Mouse (Mus musculus) ovary, postnatal 14 days (tissue): ENCODE measurements around the gene Hoga1.
A peak's percentile ranks its signal among the peaks of the same experiment; 100 is the strongest.

ENCODE experiments used
- DNase-seq: peaks from one replicate; pipeline ENCODE4 v3.0.0; 2022; ENCODE audit warnings: low spot score

The Hoga1 gene

DNA sequence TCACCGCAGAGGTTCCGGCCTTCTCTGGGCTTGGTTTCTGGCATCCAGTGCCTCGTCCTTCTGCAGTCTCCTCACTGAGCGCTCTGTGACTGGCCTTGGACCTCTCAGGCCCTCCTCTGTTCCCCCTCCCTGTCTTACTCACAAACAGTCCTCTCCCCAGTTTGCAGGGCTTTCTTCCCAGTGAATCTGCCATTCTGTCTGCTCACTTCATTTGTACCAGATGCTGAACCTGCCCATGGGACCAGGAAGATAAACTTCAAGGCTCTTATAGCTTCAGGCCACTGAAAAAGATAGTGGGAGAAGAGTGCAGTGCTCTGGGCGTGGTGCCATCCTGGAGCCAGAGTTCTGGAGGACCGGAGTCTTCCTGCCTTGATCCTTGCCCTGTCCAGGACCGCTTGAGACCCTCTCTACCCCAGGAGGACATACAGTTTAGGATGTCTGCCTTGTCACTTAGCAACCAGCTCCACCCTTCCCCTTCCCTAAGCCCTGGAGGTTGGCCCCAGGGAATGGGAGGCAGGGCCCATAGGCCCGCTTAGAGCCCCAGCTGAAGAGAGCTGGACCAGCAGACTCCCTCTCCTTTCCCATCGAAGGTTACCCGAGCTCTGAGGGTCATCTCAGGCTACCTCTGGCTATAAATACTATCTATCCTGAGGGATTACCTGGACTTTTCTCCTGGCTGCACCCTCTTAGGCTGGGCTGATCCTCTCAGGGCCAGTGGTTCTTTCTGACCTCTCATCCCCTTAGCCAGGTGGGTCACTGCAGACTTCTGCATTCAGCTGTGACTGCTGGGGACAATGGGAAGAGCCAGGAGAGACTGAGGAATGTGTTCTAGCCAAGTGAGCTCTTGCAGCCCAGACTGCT, 23.5 kb upstream of the Hoga1 start:
- no peak for DNase-seq

DNA sequence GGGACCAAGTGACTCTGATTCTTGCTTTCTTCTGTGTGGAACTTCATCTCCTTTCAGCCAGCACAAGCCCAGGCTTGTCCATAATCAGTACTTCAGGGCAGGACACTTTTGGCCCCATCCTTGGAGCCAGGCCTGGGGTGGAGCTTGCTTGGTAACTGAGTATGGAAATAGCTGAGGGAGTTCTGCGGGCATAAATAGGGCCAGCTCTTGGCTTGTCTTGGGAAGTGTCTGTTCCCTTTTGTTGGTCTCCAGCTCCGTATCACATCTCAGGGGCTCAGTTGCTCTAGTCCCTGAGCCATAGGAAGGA, 22.9 kb upstream of the Hoga1 start:
- no peak for DNase-seq

DNA sequence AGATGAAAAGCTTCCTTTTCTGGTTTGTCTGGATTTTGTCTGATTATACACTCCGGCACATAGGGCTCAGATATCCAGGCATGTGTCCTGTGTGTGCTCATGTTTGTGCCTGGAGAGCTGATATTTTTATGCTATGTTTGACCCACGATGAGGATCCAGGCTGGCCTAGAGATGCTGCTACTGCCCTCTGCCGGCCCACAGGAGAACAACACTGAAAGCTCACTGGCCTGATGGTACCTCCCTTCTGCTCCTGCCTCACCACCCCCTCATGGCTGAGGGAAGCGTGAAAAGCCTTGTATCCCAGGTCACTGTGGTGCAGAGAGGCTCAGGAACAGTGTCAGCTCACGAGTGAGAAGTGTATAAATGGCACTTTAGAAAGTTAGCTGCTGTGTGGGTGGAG, 19.3 kb upstream of the Hoga1 start:
- DNase-seq = peak; percentile 78

GRCm38 (mm10) chr19:42031112-42031511, 14.3 kb upstream of the Hoga1 start:
- no peak for DNase-seq

- DNase-seq = no peak
Measured at GRCm38 (mm10) chr19:42033611-42034010, 11.8 kb upstream of the Hoga1 start.

DNA sequence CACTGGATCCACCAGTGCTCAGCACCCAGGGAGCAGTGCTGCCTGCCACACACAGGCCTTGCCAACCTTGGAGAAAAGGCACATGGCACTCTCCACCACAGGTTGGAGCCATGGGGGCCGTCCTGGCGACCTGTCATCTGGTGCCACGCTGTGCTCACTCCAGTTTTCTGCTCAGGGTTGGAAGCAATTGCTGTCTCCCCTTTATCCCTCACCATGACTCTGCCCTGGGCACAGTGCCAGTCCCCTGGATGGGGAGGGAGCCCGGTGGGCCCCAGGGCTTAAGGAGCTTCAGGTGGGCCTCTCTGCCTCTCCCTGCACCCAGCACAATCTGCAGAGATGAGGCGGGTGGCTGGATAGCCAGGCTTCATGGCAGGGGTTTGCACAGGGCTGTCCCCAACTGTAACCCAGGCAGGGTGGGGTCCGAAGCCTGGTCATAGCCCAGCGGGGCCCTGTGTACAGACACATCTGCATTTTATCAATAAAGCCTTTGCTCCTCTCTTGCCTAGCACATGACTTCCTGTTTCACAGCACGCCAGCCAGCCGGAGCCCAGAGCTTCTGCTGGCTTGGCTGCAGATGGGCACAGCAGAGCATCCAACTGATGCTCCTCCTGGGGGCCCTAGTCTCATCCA, 11.1 kb upstream of the Hoga1 start:
- DNase-seq = no peak

- DNase-seq = no peak
Measured at GRCm38 (mm10) chr19:42034881-42035455, 10.4 kb upstream of the Hoga1 start.

- peak; percentile 71 for DNase-seq
Measured at GRCm38 (mm10) chr19:42035456-42036248, 9.8 kb upstream of the Hoga1 start, which contains the start of gene Ankrd2. TSS of gene Ankrd2 (plus strand) at chr19:42036000.

- DNase-seq = no peak
Measured at GRCm38 (mm10) chr19:42036357-42036756, 9.1 kb upstream of the Hoga1 start.

GRCm38 (mm10) chr19:42037167-42037702, 8.2 kb upstream of the Hoga1 start:
- DNase-seq = no peak

GRCm38 (mm10) chr19:42038310-42038709, 7.1 kb upstream of the Hoga1 start:
- no peak for DNase-seq

DNA sequence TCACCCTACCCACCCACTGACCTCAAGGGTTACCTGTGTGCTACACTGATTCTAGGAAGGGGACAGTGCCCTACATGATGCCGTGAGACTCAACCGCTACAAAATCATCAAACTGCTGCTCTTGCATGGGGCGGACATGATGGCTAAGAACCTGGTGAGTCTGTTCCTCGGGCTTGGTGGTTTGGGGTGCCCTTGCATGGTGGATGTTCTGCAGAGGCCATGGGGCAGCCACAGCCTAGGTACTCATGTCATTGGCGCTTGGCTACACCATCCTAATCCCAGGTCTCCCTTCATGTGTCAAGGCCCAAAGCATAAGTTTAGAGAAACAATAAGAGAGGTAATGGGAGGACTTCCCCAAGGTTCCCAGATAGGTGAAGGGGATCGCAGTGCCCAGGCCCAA, 1.4 kb upstream of the Hoga1 start:
- DNase-seq = no peak

GRCm38 (mm10) chr19:42050251-42050650, 4.8 kb downstream of the Hoga1 start:
- DNase-seq = no peak

DNA sequence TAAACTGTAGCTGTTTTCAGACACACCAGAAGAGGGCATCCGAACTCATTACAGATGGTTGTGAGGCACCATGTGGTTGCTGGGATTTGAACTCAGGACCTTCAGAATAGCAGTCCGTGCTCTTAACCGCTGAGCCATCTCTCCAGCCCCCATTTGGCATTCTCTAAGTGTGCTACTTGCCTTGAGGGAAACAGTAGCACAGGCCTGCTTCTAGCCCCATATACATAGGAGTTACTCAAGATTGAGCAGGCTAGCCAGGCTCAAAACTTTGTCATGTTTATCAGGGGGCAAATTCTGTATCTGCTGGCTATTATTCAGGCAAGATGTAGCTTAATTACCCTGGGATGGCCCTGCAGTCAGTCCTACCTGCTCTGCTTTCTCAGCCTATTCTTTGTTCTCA, 5.9 kb downstream of the Hoga1 start:
- no peak for DNase-seq

DNA sequence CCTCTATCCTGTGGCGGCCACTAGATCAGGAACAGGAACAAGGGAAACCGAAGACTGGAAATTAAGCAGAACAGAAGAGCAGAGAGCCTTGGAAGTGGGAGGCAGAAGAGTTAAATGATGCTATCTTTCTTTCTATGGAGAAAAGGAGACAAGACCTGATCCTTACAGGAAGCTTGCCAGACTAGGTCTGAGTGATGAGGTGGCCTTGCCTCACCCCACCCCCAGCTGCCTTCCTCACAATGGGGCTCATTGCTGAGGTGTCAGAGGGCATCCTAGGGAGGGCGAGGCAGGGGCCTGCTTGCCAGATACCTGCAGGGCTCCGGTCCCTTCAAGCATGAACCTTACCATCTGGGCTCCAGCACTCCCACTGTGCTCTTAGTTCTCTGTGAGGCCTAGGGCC, 6.5 kb downstream of the Hoga1 start, which contains the start of gene 4933411K16Rik:
4933411K16Rik (plus strand) TSS at position 301 of the 400 bp plus-strand sequence.
- no peak for DNase-seq

DNA sequence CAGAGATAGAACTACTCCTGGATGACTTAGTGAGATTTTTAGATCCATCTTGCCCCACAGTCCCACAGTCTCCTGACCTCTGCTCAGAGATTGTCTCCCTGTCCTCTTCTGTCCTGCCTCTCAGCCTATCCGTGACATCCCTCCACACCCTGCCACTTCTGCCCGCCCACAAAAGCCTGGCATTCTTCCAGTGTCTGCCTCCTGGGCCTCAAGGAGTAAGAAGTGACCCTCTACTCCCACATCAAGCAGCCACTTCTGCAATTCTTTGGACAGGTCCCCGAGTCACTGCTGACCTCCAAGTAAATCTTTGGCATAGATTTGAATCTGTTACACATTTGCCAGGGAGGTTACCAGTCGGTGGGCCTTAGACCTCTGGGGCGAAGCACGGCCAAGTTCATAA, 8.8 kb downstream of the Hoga1 start:
- DNase-seq = no peak

DNA sequence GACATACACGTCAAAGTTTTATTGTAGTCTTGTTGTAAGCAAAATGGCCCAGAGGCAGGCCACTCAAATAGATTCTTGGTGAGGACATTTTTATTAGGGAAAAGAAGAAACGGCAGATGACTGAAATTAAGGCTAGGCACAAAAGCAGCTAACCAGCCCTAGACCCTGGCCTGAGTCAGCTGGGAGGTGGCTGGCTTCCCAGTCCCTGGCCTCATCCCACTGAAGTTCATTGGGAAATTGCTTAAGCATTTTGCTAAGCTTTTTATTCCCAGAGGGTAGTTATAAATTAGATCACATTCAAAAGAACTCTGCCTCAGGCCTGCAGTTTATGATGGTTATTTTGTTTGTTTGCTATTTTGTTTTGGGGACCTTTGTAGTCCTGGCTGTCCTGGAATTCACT, 10.5 kb downstream of the Hoga1 start:
- peak; percentile 45 for DNase-seq

GRCm38 (mm10) chr19:42056719-42057409, 11.5 kb downstream of the Hoga1 start:
- DNase-seq = no peak

DNA sequence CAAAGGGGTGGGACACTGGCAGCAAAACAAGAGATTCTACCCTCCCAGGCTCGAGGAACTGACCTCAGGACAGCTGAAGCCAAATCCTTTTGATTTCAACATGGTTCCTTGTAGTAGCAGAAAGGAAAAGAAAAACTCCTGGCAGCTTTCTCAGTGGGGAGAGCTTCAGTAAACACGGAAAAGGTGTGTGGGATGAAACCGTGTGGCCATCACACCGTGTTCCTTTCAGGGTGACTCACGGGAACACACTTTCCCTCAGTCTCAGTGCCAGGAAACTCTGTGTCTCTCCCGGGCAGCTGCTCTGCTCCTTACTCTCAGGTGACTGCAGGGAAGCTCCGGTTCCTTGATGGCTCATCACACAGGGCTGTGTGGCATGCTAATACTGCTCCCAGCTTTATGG, 13.0 kb downstream of the Hoga1 start:
- no peak for DNase-seq

- DNase-seq = no peak
Measured at GRCm38 (mm10) chr19:42061443-42061842, 16.0 kb downstream of the Hoga1 start.

DNA sequence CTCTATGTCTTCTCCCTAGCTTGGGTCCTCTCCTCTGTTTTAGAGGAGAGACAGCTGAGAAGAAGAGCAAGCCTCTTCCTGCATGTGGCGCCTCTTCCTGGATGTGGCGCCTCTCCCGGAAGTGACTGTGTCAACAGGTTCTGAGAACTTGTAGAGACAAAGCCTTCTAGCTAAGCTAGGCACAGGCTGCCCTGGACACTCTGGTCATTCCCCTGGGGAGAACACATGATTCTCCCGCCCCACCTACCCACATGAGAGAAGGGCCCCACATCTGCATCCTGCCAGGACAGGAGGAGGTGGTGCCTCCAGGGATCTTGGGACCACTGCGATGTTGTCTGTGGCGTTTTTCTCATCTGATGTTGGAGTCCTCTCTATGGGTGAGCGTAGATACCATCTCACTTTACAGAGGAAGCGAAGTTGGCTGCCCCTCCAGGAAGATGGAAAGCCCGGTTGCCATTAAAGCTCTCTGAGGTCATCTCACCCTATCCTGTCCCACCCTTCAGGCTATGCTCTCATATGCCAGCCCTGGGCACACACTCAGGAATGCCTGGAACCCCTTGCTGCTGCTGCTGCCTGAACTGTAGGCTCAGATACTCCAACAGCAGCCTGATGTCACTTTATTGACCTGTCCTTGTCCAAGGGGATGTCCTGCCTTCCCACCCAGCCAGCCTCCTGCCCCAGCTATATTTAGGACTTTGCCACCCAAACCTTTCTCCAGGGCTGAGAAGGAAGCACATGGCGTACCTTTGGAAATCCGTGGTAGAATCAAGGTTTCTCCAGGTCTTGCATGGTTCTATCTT, 23.2 kb downstream of the Hoga1 start:
- DNase-seq = no peak
